Mouse (Mus musculus): ENCODE measurements around the gene Gramd4. TPM values are rescaled to one million over a fixed set of nuclear protein-coding genes. Genes with fewer than 3 reads are reported as not detected.

The Gramd4 gene
- polyA plus RNA-seq, 1 experiment from 2014 or later, result 8.4 TPM

GRCm38 (mm10) chr15:86164718-86165345, 107.3 kb downstream of the Gramd4 start:
- ATAC-seq (ENCODE audit: insufficient number of reproducible peaks, low FRiP score, low TSS enrichment, low read depth) (no peak), DNase-seq (ENCODE audit: low spot score) (no peak)
- Histone ChIP-seq H3K4me1 (ENCODE audit: control insufficient read depth, insufficient read depth, low read length) (0 out of 2 replicates have a peak, but pooled peaks cover under 1% of the 10 kb centered on the region), H3K9me3 (ENCODE audit: control insufficient read depth, low read length) (no peaks in the 10 kb centered on the region), H3K27ac (replicated peaks; ENCODE audit: low read depth, low read length) (no peak overlapping the region), H3K4me2 (ENCODE audit: low read depth, severe bottlenecking) (no peak overlapping the region), H3K4me3 (ENCODE audit: low read depth, low read length) (no peak overlapping the region), H3K36me3 (ENCODE audit: control insufficient read depth, insufficient read depth, low read length) (no peaks in the 10 kb centered on the region), H3K9ac (ENCODE audit: low read length) (no peak overlapping the region), H3K27me3 (ENCODE audit: control insufficient read depth, insufficient read depth, low read length) (no peaks in the 10 kb centered on the region)
- 77% methylated on average over 21 of the region's 21 CpGs for WGBS

GRCm38 (mm10) chr15:86165811-86166590, 108.5 kb downstream of the Gramd4 start:
- Histone ChIP-seq H3K27ac (replicated peaks; ENCODE audit: low read depth, low read length) (no peak overlapping the region), H3K36me3 (ENCODE audit: control insufficient read depth, insufficient read depth, low read length) (no peaks in the 10 kb centered on the region), H3K4me3 (ENCODE audit: low read depth, low read length) (no peak overlapping the region), H3K27me3 (ENCODE audit: control insufficient read depth, insufficient read depth, low read length) (no peaks in the 10 kb centered on the region; the same call in 1 of the 2 replicates), H3K9me3 (ENCODE audit: control insufficient read depth, low read length) (no peaks in the 10 kb centered on the region), H3K9ac (ENCODE audit: low read length) (no peak overlapping the region), H3K4me2 (ENCODE audit: low read depth, severe bottlenecking) (no peak overlapping the region), H3K4me1 (ENCODE audit: control insufficient read depth, insufficient read depth, low read length) (0 out of 2 replicates have a peak, but pooled peaks cover 3% of the 10 kb centered on the region)
- 91% methylated on average over 24 of the region's 24 CpGs for WGBS
- DNase-seq (ENCODE audit: low spot score) (no peak), ATAC-seq (ENCODE audit: insufficient number of reproducible peaks, low FRiP score, low TSS enrichment, low read depth) (no peak)

- Histone ChIP-seq H3K9me3 (ENCODE audit: control insufficient read depth, low read length) (no peaks in the 10 kb centered on the region), H3K4me2 (ENCODE audit: low read depth, severe bottlenecking) (no peak overlapping the region), H3K36me3 (ENCODE audit: control insufficient read depth, insufficient read depth, low read length) (no peaks in the 10 kb centered on the region), H3K27me3 (ENCODE audit: control insufficient read depth, insufficient read depth, low read length) (no peaks in the 10 kb centered on the region; the same call in 1 of the 2 replicates), H3K9ac (ENCODE audit: low read length) (no peak overlapping the region), H3K4me1 (ENCODE audit: control insufficient read depth, insufficient read depth, low read length) (0 out of 2 replicates have a peak, but pooled peaks cover 3% of the 10 kb centered on the region), H3K4me3 (ENCODE audit: low read depth, low read length) (no peak overlapping the region), H3K27ac (replicated peaks; ENCODE audit: low read depth, low read length) (no peak overlapping the region)
- DNase-seq (ENCODE audit: low spot score), result no peak
- ATAC-seq (ENCODE audit: insufficient number of reproducible peaks, low FRiP score, low TSS enrichment, low read depth), result no peak
- WGBS, result 85% methylated on average over 7 of the region's 7 CpGs
Observed at GRCm38 (mm10) chr15:86167032-86167655, 109.6 kb downstream of the Gramd4 start.

- Histone ChIP-seq H3K27ac (replicated peaks; ENCODE audit: low read depth, low read length) (no peak overlapping the region), H3K4me2 (ENCODE audit: low read depth, severe bottlenecking) (no peak overlapping the region), H3K4me3 (ENCODE audit: low read depth, low read length) (no peak overlapping the region), H3K9me3 (ENCODE audit: control insufficient read depth, low read length) (no peaks in the 10 kb centered on the region), H3K36me3 (ENCODE audit: control insufficient read depth, insufficient read depth, low read length) (no peaks in the 10 kb centered on the region), H3K4me1 (ENCODE audit: control insufficient read depth, insufficient read depth, low read length) (peaks cover 8% of the 10 kb centered on the region; the same call in 1 of the 2 replicates), H3K27me3 (ENCODE audit: control insufficient read depth, insufficient read depth, low read length) (no peaks in the 10 kb centered on the region; the same call in 1 of the 2 replicates), H3K9ac (ENCODE audit: low read length) (no peak overlapping the region)
- 80% methylated on average over 10 of the region's 10 CpGs for WGBS
- no peak for ATAC-seq (ENCODE audit: insufficient number of reproducible peaks, low FRiP score, low TSS enrichment, low read depth)
- no peak for DNase-seq (ENCODE audit: low spot score)
Observed at GRCm38 (mm10) chr15:86167787-86168504, 110.5 kb downstream of the Gramd4 start.

GRCm38 (mm10) chr15:86168505-86168867, 111.0 kb downstream of the Gramd4 start:
- H3K4me1 ChIP-seq (ENCODE audit: control insufficient read depth, insufficient read depth, low read length), result peaks cover 13% of the 10 kb centered on the region; the same call in 1 of the 2 replicates
- 82% methylated on average over 7 of the region's 7 CpGs for WGBS
- no peak for DNase-seq (ENCODE audit: low spot score)

GRCm38 (mm10) chr15:86168941-86169816, 111.7 kb downstream of the Gramd4 start:
- no peak overlapping the region for H3K27ac ChIP-seq (replicated peaks; ENCODE audit: low read depth, low read length)

More at GRCm38 (mm10) chr15:86168505-86168867, 111.0 kb downstream of the Gramd4 start:
- no peak overlapping the region for H3K27ac ChIP-seq (replicated peaks; ENCODE audit: low read depth, low read length)
- no peaks in the 10 kb centered on the region; the same call in 1 of the 2 replicates for H3K27me3 ChIP-seq (ENCODE audit: control insufficient read depth, insufficient read depth, low read length)
- H3K4me3 ChIP-seq (ENCODE audit: low read depth, low read length), result no peak overlapping the region
- no peak for ATAC-seq (ENCODE audit: insufficient number of reproducible peaks, low FRiP score, low TSS enrichment, low read depth)
- H3K36me3 ChIP-seq (ENCODE audit: control insufficient read depth, insufficient read depth, low read length), result no peaks in the 10 kb centered on the region
- no peak overlapping the region for H3K9ac ChIP-seq (ENCODE audit: low read length)
- no peak overlapping the region for H3K4me2 ChIP-seq (ENCODE audit: low read depth, severe bottlenecking)
- no peaks in the 10 kb centered on the region for H3K9me3 ChIP-seq (ENCODE audit: control insufficient read depth, low read length)

GRCm38 (mm10) chr15:86169817-86170110, 112.3 kb downstream of the Gramd4 start:
- Histone ChIP-seq H3K9me3 (ENCODE audit: control insufficient read depth, low read length) (no peaks in the 10 kb centered on the region), H3K9ac (ENCODE audit: low read length) (no peak overlapping the region), H3K27me3 (ENCODE audit: control insufficient read depth, insufficient read depth, low read length) (no peaks in the 10 kb centered on the region; the same call in 1 of the 2 replicates), H3K4me3 (ENCODE audit: low read depth, low read length) (no peak overlapping the region), H3K4me1 (ENCODE audit: control insufficient read depth, insufficient read depth, low read length) (peaks cover 18% of the 10 kb centered on the region; the same call in 1 of the 2 replicates), H3K36me3 (ENCODE audit: control insufficient read depth, insufficient read depth, low read length) (no peaks in the 10 kb centered on the region), H3K27ac (replicated peaks; ENCODE audit: low read depth, low read length) (no peak overlapping the region), H3K4me2 (ENCODE audit: low read depth, severe bottlenecking) (no peak overlapping the region)
- DNase-seq (ENCODE audit: low spot score) (no peak), ATAC-seq (ENCODE audit: insufficient number of reproducible peaks, low FRiP score, low TSS enrichment, low read depth) (no peak)
- WGBS, result 70% methylated on average over 4 of the region's 4 CpGs

More at GRCm38 (mm10) chr15:86168941-86169816, 111.7 kb downstream of the Gramd4 start:
- no peak overlapping the region for H3K4me3 ChIP-seq (ENCODE audit: low read depth, low read length)
- ATAC-seq (ENCODE audit: insufficient number of reproducible peaks, low FRiP score, low TSS enrichment, low read depth) (no peak), DNase-seq (ENCODE audit: low spot score) (no peak)
- WGBS, result 78% methylated on average over 12 of the region's 12 CpGs
- H3K27me3 ChIP-seq (ENCODE audit: control insufficient read depth, insufficient read depth, low read length), result no peaks in the 10 kb centered on the region; the same call in 1 of the 2 replicates
- no peaks in the 10 kb centered on the region for H3K9me3 ChIP-seq (ENCODE audit: control insufficient read depth, low read length)
- peaks cover 18% of the 10 kb centered on the region; the same call in 1 of the 2 replicates for H3K4me1 ChIP-seq (ENCODE audit: control insufficient read depth, insufficient read depth, low read length)
- H3K4me2 ChIP-seq (ENCODE audit: low read depth, severe bottlenecking), result no peak overlapping the region
- no peak overlapping the region for H3K9ac ChIP-seq (ENCODE audit: low read length)
- no peaks in the 10 kb centered on the region for H3K36me3 ChIP-seq (ENCODE audit: control insufficient read depth, insufficient read depth, low read length)

All from limb, embryonic 11.5 days (tissue).